ENCODE assay signal across 19 mouse cellular contexts in genomic region chr1:70316128-70316765, GRCm38 (mm10).
DNase-seq lines count a peak whose midpoint lies in the region; ATAC-seq lines count a peak whose summit lies in the region.
"Had no signal": no experiment of that assay in that cellular context is flagged by ENCODE, and none has a peak within 500 bp of the region (broad histone marks: within the 10 kb centered on the region; RNA-seq: fewer than 3 reads in every experiment).

No protein-coding gene starts in this region.

- H3K36me3 ChIP-seq in hindbrain, embryonic 14.5 days (replicated peaks; ENCODE audit: control insufficient read depth, insufficient read depth), result no peaks in the 10 kb centered on the region
- no peaks in the 10 kb centered on the region for H3K36me3 ChIP-seq in hindbrain, embryonic 11.5 days (ENCODE audit: control insufficient read depth, insufficient read depth, low read length)
- H3K36me3 ChIP-seq: heart, embryonic 12.5 days; liver, embryonic 12.5 days had no signal

- H3K9ac ChIP-seq in hindbrain, embryonic 14.5 days, result no peak overlapping the region
- H3K9ac ChIP-seq in hindbrain, embryonic 11.5 days (ENCODE audit: low read depth, low read length), result no peak overlapping the region
- H3K9ac ChIP-seq: heart, embryonic 12.5 days; liver, embryonic 12.5 days; lung, embryonic 14.5 days had no signal

- ATAC-seq in hindbrain, embryonic 14.5 days (ENCODE audit: low FRiP score), result no peak
- ATAC-seq in hindbrain, embryonic 11.5 days (ENCODE audit: low FRiP score), result no peak
- ATAC-seq: activated CD4-positive, CD25-positive, alpha-beta regulatory T cell, adult 4 months; intestine, embryonic 16.5 days; liver, embryonic 12.5 days; Patski had no signal

- H3K4me2 ChIP-seq in hindbrain, embryonic 14.5 days (replicated peaks), result 0 out of 2 replicates have a peak overlapping the region, but pooled peaks have one; percentile 1
- H3K4me2 ChIP-seq in hindbrain, embryonic 11.5 days (replicated peaks; ENCODE audit: low read depth, low read length), result no peak overlapping the region
- H3K4me2 ChIP-seq: heart, embryonic 12.5 days; liver, embryonic 12.5 days; lung, embryonic 14.5 days had no signal

- H3K4me1 ChIP-seq in hindbrain, embryonic 14.5 days (replicated peaks; ENCODE audit: control insufficient read depth, insufficient read depth, low read length), result no peaks in the 10 kb centered on the region
- H3K4me1 ChIP-seq in hindbrain, embryonic 11.5 days (replicated peaks; ENCODE audit: control insufficient read depth, insufficient read depth, low read length), result no peaks in the 10 kb centered on the region
- H3K4me1 ChIP-seq: heart, embryonic 12.5 days; liver, embryonic 12.5 days had no signal

- no peak overlapping the region for H3K27ac ChIP-seq in hindbrain, embryonic 14.5 days
- no peak overlapping the region for H3K27ac ChIP-seq in hindbrain, embryonic 11.5 days (ENCODE audit: low read depth, low read length)
- H3K27ac ChIP-seq: liver, embryonic 12.5 days; macrophage had no signal

- WGBS in hindbrain, embryonic 14.5 days, result 63% methylated on average over 13 of the region's 13 CpGs
- WGBS in hindbrain, embryonic 11.5 days, result 86% methylated on average over 13 of the region's 13 CpGs

- no peak overlapping the region for H3K4me3 ChIP-seq in hindbrain, embryonic 14.5 days (replicated peaks; ENCODE audit: low read length)
- no peak overlapping the region for H3K4me3 ChIP-seq in hindbrain, embryonic 11.5 days (ENCODE audit: low read depth, low read length)
- H3K4me3 ChIP-seq: heart, embryonic 12.5 days; liver, embryonic 12.5 days had no signal

- H3K27me3 ChIP-seq in hindbrain, embryonic 14.5 days (ENCODE audit: control insufficient read depth, insufficient read depth, low read length), result no peaks in the 10 kb centered on the region
- no peaks in the 10 kb centered on the region for H3K27me3 ChIP-seq in hindbrain, embryonic 11.5 days (ENCODE audit: control insufficient read depth, insufficient read depth, low read length)
- H3K27me3 ChIP-seq: heart, embryonic 12.5 days; liver, embryonic 12.5 days had no signal

- no peak for DNase-seq in hindbrain, embryonic 14.5 days (ENCODE audit: low spot score)
- no peak for DNase-seq in hindbrain, embryonic 11.5 days (ENCODE audit: low spot score)
- DNase-seq in right cerebral cortex, adult 2 months (ENCODE audit: low spot score in 2 of 2), result peak; percentile 17 to 31
- DNase-seq in right cerebral cortex, postnatal 14 days, result no peak
- peak; percentile 16 to 29 for DNase-seq in left cerebral cortex, postnatal 25 days (ENCODE audit: low spot score in 2 of 2)
- DNase-seq in thymus, postnatal 14 days, result no peak
- no peak for DNase-seq in kidney, adult 8-10 months
- DNase-seq: adrenal gland, postnatal 25 days; cerebellum, adult 8-10 months; kidney, postnatal 25 days; layer of hippocampus, adult 9-11 months; lung, embryonic 14.5 days; thymus, adult 18-20 months had no signal

- intact Hi-C loops in left cerebral cortex, postnatal 25 days (cut with DNase I), result no loop called here

- no peaks in the 10 kb centered on the region for H3K9me3 ChIP-seq in hindbrain, embryonic 14.5 days (ENCODE audit: control insufficient read depth, low read length)
- no peaks in the 10 kb centered on the region for H3K9me3 ChIP-seq in hindbrain, embryonic 11.5 days (ENCODE audit: control insufficient read depth, low read length)
- H3K9me3 ChIP-seq: heart, embryonic 12.5 days; liver, embryonic 12.5 days had no signal

Comparison
In these comparisons a context has a peak if more than half of its experiments do, and no peak if none do; other contexts are left out.
1. DNase-seq: peak in right cerebral cortex, adult 2 months (2 of 2) and left cerebral cortex, postnatal 25 days (2 of 2); none in hindbrain, embryonic 14.5 days (single experiment), hindbrain, embryonic 11.5 days (single experiment), right cerebral cortex, postnatal 14 days (single experiment), thymus, postnatal 14 days (single experiment) and kidney, adult 8-10 months (0 of 2).